Mouse (Mus musculus): ENCODE results near the gene Pfkfb2.

Gene Pfkfb2

DNA sequence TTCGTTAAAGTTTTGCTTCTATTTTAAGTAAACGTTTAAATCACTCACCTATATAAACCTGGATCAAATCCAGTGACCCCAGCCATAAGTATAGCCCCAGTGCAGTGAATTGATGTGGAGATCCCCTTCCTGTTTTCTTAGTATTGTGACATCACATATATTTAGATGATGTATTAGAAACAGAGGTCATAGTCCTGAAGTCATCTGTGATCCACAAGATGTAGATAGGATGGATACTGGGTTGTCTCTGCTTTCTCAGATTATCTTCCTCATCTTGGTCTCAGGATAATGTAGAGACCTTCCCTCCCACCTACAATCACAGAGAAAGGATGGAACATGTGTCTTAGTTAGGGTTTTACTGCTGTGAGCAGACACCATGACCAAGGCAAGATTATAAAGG, at the start of gene Pfkfb2:
Pfkfb2 (minus strand) TSS at position 101 of the 400 bp plus-strand sequence.
- no peak for DNase-seq (ENCODE audit: low spot score in 2 of 2)

GRCm38 (mm10) chr1:130776645-130777044, 47.6 kb upstream of the Pfkfb2 start:
- DNase-seq (ENCODE audit: low spot score in 2 of 2), result no peak

DNA sequence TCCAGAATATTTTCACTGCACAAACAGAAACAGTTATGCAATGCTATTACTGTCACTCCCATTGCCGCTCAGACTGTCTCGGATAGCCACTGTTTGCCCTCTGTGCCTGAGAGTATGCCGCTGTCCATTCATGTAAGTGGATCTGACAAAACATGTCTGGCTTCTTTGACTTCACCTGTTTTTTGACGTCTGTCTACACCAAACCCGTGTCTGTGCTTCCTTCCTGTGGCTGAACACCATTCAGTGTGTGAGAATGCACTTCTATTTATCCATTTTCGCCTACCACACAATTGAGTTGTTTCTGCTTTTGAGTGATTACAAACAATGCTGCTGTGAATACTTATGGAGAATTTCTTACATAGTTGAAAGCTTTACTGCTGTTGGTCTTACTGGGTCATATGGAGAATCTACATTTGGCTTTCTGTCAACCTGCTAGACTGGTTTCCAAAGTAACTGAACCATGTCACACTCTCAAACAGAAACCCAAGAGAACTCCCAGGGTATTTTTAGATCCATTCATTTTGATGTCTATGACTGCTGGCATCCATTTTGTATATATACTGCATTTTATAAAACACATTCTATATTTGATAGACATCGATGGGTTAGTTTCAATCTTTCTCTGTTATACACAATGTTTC, 46.8 kb upstream of the Pfkfb2 start:
- no peak for DNase-seq (ENCODE audit: low spot score in 2 of 2)

GRCm38 (mm10) chr1:130775234-130775633, 46.2 kb upstream of the Pfkfb2 start:
- DNase-seq (ENCODE audit: low spot score in 2 of 2), result no peak

DNA sequence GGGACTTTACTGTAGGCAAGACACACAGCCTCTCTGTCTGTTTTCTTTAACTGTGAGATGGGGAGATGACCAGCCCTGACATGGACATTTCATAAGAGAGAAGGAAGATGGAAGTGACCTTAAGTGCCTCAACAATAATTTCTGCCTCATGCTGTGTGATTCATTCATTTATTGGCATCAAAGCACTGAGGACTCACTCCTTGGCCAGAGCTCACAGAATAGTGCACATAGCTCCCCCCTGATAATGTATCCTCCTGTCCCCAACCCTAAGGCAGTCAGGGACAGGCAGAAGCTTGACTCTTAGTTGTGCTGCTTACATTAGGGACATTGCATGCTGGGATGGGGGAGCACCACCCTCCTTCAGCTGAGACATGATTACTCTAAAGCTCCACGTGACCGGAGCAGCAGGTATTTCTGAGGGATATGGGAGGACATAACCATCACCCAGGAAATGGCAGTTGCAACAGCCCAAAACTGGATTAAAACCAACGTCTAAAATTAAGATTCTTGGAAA, 42.0 kb upstream of the Pfkfb2 start:
- DNase-seq (ENCODE audit: low spot score in 2 of 2), result no peak

- no peak for DNase-seq (ENCODE audit: low spot score in 2 of 2)
Observed at GRCm38 (mm10) chr1:130770487-130770886, 41.4 kb upstream of the Pfkfb2 start.

- DNase-seq (ENCODE audit: low spot score in 2 of 2), result no peak
Observed at GRCm38 (mm10) chr1:130769925-130770324, 40.9 kb upstream of the Pfkfb2 start.

DNA sequence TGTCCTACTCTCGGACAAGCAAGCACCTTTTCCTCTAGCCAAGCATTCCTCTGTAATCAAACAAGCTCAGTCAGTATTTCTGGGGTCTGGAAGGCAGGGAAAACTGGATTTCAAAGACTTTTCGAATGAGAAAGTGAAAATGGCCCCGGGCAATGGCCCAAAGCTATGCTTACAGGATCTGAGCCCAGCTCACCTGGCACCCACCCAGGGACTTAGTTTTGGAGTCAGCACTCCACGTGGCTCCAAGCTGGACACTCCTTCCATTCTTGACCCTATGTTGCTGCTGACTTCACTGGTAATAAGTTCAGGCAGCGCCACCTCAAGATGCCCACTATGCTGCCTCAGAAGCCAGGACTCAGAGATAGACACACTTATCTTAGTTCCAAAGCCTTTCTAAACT, 38.0 kb upstream of the Pfkfb2 start:
- DNase-seq (ENCODE audit: low spot score in 2 of 2), result no peak

GRCm38 (mm10) chr1:130764027-130764461, 35.0 kb upstream of the Pfkfb2 start:
- no peak for DNase-seq (ENCODE audit: low spot score in 2 of 2)

GRCm38 (mm10) chr1:130762045-130762760, 33.1 kb upstream of the Pfkfb2 start:
- DNase-seq (ENCODE audit: low spot score in 2 of 2), result no peak

- DNase-seq (ENCODE audit: low spot score in 2 of 2), result no peak
Observed at GRCm38 (mm10) chr1:130761597-130761996, 32.5 kb upstream of the Pfkfb2 start.

DNA sequence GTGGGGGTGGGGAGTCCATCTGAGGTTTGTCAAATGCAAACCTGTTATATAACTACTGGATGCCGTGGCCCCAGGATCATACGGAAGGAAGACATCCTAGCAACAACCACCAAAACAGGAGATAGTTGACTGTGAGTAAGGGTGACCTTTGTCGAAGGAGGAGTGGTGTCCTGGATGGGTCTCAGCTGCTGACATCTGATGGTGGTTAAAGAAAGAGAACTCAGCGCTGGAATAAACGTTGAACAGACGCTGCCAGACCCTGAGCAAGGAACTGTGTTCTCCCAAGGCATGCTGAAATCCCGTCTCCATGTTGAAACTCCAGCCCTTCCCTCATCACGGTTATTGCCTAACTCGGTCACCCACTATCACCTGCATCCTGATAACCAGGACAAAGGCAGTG, 30.6 kb upstream of the Pfkfb2 start:
- no peak for DNase-seq (ENCODE audit: low spot score in 2 of 2)

DNA sequence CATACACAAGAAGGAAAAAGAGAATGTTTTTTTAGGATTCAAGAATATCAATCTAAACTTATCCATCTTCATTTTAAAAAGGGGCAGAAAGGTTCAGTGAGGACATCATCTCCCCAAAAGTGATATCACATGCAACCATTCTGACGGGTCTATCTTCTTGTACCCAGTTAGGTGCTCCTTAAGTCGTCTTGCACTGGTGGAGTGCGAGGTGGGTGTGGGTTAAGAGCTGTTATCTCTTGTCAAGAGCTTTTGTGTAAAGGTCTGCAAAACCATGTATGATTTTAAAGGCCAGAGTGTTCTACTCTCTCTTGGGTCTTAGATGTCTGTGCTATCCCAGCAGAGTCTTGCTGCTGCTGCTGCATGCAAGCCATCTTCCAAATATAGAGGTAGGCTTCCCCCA, 17.8 kb upstream of the Pfkfb2 start:
- DNase-seq (ENCODE audit: low spot score in 2 of 2), result no peak

DNA sequence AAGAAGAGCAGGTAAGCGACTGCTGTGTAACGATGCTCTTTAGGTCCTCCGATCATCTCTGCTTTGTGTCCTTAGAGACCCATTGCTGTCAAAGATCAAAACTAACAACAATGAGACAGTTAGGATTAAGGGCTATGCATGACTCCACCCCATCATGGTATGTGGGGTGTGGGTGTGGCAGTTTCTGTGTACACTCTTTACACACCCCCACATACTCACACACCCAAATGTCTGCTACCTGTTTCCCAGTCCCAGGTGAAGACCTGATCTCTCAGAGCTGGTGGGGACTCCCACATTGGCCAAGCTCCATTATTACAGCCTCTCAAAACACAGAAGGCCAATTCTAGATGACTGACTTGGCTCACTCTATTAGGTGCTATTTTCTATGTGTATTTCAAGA, 16.5 kb upstream of the Pfkfb2 start:
- DNase-seq (ENCODE audit: low spot score in 2 of 2), result no peak

- no peak for DNase-seq (ENCODE audit: low spot score in 2 of 2)
Observed at GRCm38 (mm10) chr1:130744961-130745360, 15.9 kb upstream of the Pfkfb2 start.

- DNase-seq (ENCODE audit: low spot score in 2 of 2), result no peak
Observed at GRCm38 (mm10) chr1:130744217-130744616, 15.2 kb upstream of the Pfkfb2 start.

DNA sequence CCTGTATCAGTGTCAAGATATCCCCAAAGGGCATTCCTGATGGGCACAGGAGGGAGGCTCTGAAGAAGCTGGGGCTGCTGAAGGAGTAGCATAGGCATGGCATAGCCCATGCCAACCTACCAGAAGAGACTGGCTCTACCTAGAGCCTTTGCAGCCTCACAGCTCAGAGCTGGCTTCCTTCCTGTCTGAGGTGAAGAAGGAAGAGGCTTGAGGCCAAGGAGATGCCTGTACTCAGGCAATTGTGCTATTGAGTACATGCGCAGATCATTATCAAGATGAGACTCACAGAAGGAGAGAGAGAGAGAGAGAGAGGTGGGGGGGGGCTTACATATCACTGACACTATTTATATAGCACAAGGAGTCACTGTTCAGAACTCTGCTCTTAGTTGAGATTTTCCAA, 14.7 kb upstream of the Pfkfb2 start:
- DNase-seq (ENCODE audit: low spot score in 2 of 2), result no peak

- DNase-seq (ENCODE audit: low spot score in 2 of 2), result no peak
Observed at GRCm38 (mm10) chr1:130742201-130742600, 13.1 kb upstream of the Pfkfb2 start.

GRCm38 (mm10) chr1:130740781-130741720, 12.0 kb upstream of the Pfkfb2 start:
- DNase-seq (ENCODE audit: low spot score in 2 of 2), result peak; percentile 75 to 76

DNA sequence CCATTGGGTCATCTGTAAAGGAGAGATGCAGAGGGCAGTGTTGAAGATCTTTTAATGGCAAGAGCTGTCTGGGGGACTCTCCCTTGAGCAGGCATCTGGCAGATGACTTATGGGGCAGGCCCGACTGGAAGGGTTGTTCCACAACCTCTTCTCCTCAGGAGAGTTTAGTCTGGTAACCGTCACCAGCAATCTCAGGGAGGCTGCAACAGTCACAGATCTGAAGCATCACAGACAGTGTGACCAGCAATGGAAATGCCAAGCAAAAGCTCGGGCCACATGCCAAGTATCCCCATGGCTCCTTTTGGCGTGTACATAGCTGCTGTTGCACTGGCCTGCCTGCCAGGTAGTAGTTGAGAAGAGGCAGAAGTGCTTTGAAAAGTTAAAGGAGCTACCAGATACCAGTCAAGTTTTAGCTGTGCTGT, 11.2 kb upstream of the Pfkfb2 start:
- DNase-seq (ENCODE audit: low spot score in 2 of 2), result peak; percentile 54 to 62

- DNase-seq (ENCODE audit: low spot score in 2 of 2), result no peak
Observed at GRCm38 (mm10) chr1:130739636-130740035, 10.6 kb upstream of the Pfkfb2 start.

DNA sequence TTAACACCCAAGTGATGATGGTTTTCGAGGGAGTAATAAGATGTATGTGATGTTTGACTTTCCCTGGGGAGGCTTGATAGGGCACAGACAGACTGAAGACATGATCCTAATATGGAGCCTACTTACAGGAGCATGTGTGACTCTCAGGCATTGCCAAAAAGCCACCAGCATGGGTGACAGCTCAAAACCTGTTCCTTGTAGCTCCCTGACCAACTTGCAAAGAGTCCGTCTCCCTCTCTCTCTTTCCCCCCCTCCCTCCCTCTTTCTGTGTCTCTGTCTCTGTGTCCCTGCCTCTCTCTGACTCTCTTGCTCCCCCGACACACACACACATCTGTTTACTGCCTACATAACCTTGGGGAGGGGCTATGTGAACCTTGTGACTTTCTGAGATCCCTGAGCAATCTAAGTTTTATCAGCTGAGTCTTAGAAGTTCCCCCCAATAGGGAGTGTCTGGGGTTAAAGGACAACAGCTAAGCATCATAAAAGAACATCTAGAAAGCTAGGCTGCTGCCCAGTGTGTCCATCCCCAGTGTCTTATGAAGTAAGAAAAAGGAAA, 9.6 kb upstream of the Pfkfb2 start:
- DNase-seq (ENCODE audit: low spot score in 2 of 2), result no peak

Measured in spleen, postnatal 10 days (tissue).